Mouse (Mus musculus): ENCODE data around the gene Cln5.
A peak's percentile ranks its signal among the peaks of the same experiment; 100 is the strongest.

The Cln5 gene

DNA sequence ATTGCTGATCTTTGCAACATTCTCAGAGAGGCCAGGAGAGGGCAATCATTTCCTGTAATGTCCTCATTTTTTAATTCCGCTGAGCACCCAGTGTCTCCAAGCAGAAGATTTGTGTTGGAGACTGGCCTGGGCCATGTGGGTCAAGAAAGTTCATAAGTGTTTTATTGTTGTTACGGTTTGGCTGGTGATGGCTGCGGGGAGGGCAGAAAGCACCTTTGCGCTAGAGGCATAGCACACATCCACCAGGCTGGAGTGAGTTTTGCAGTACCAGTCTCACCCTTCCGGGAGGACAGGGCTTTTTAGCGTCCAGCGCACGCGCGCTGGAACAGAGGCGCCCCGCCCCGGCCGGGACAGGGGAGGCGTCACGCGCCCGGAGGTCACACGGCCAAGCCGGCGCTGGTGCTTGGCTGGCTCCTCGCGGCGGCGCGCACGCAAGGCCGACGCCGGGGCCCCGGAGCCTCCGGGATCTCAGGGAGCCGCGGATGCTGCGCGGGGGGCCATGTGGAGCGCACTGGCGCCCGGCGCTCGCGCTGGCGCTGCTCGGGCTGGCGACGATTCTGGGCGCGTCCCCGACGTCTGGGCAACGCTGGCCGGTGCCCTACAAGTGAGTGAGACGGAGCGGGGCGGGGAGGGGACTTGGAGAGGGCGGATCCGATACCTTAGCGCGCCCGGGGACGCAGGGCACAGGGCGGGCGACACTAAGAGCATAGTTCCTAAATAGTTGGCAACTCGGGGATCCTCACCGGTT lies at the start of gene Cln5:
TSS of gene Cln5 (plus strand) at position 353 of the 748 bp plus-strand sequence.
- peak; percentile 93 for DNase-seq (ENCODE audit: low read depth)

DNA sequence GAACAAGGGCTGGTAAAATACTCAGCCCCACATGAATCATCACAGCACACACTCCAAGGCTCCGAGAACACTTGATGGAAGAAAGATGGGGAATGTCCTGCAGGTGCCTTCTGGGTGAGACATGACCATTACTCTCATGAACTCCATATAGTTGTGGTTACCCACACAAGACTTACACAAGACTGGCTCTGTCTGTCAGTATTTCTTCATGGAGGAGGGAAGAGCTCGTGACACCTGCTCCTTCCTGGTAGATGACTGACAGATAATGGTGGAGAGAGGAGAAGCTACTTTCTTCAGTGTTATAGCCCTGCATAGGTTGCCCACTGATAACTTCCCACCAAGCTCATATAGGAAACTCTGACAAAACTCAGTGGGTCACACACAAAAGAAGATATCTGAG lies 40.8 kb upstream of the Cln5 start:
- DNase-seq (ENCODE audit: low read depth): no peak

DNA sequence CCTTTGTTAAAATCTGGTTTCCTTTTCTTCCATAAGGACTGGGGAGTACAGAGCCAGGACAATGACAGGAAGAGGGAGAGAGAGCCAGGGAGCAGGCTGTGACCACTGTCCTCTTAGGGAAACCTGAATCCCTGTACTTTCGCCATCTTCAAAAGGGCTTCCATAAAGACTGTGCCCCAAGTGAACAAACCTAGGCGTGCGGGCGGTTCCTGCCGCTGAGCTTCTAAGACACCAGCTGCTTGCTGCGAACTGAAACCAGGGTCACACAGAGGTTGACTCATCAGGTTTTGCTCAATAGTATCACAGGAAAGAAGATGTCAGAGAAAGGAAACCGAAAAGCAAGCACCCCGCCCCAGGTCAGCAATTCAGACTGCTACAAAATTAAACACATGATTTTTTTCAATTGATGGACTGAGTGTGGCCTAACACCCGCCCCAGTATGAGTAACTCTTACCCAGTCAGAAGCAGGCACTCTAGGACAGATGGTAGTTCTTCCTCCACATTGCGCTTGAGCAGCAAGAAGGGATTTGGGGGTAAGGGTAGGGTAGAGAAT lies 36.7 kb upstream of the Cln5 start:
- DNase-seq (ENCODE audit: low read depth): no peak

DNA sequence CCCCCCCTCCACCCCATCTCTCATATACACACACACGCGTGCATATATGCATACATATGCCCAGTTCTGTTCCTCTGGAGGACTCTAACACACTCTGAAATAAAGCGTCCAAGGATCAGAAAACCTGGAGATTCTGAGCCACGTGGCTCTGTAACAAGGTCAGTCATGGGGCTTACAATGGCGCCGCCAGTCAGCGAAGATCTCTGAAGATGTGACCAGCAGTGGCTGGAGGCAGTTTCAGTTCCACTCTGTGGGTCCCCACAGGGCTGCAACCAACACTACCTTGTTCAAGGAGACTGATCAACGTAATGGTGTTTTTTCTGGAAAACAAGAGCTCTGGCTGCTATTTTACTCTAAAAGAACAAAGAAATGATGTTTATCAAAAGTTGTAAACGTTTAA lies 35.9 kb upstream of the Cln5 start:
- DNase-seq (ENCODE audit: low read depth): no peak

DNA sequence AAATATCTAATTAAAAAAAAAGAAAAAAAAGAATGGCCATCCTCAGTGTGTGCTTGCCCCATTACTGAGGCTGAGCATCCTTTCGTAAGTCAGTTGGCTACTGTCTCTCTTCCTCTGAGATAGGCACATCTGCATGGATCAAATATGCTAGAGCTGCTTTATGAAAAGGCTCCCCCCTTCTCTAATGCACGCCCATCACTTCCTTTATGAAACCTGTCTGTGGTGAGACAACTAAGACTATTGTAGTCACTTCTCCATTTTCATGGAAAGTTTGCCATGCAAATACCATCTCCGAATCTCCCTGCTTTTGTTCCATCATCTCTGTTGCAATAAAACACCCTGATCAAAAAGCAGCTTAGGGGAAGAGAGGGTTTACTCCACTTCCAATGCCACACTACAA lies 33.0 kb upstream of the Cln5 start:
- DNase-seq (ENCODE audit: low read depth): no peak

DNA sequence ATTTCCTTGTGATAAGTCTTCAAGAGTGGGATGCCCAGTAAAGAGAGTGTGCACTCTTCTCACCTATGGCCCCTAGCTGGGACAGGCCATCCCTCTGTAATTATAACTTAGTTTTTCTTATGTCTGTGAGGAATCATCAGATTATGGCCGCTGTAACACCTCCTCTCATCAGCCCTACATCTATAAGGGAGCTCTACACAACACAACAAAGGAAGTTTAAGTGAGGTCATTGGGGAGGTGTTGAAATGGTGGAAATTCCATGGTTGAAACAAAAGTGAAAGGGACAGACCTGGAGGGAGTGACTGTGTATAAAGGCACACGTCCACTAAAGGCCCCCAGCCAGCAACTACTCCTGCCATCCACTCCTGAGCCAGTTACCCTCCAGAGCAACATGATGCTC lies 23.3 kb upstream of the Cln5 start, which contains the start of gene Acod1:
TSS of gene Acod1 (plus strand) at position 301 of the 400 bp plus-strand sequence.
- DNase-seq (ENCODE audit: low read depth): no peak

DNA sequence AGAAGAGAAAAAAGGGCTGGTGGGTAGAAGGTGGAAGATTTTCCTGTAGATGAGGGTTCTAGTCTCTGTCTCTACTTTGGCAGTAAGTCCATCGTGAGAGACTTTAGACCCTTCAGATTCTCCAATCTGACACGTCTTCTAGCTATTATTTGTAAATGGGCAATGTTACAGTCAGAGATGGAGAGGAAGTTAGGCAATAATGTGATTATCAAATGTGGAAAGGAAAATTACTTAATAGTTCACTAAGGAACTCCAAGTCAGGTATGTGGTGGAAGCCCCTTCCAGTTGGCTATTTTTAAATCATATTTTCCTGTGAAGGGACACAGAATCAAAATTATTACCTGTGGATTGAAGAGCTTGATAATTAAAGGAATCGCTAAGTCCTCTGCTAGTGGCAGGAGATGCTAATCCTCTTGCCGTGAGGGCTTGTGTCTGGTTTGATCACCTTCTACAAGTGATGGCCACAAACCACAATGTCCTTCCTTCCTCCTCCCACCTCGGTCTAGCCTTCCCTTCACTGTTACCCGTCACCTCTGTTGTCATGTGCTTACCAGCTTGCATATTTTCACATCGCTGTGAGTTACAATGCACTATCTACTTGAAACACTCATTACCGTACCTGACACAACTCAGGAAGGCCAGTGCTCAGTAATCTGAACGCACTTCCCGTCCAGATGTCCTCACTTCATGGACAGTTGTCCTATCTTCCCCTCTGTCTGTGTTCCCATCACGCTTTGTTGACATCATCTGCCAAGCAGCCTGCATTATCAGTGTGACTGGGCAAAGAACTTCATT lies 21.5 kb upstream of the Cln5 start:
- DNase-seq (ENCODE audit: low read depth): no peak

DNA sequence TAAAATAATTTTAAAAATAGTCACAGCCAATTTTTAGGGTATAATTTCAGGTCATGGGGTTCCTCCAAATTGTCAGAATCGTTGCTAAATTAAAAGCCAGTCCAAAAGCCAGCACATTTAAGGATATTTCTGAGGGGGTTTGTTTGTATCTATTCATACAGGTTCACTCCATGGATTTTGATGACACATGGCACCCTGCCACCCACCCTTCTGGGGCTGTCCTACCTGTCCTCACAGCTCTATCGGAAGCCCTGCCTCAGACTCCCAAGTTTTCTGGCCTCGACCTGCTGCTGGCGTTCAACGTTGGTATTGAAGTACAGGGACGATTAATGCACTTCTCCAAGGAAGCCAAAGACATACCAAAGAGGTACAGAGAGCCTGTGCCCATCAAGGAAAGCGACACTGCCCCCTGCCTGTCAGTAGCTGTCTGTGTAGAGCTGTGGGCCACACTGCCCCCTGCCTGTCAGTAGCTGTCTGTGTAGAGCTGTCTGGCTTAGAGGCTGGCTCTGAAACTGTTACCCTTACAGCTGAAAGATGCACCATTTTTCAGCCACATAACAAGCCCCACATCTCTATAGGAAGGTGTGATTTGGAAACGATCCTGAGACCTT lies 18.8 kb upstream of the Cln5 start:
- no peak for DNase-seq (ENCODE audit: low read depth)

DNA sequence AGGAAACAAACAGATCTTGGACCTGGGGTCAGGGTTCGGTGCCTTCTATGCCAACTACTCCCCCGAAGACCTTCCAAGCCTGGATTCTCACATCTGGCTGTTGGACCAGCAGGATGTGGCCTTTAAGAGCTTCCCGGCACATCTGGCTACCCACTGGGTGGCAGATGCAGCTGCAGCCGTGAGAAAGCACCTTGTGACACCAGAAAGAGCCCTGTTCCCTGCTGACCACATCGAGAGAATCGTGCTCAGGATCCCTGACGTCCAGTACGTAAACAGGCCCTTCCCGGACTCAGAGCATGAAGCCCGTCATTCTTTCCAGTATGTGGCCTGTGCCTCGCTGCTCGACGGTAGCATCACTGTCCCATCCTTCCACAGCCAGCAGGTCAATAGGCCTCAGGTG lies 15.3 kb upstream of the Cln5 start:
- no peak for DNase-seq (ENCODE audit: low read depth)

DNA sequence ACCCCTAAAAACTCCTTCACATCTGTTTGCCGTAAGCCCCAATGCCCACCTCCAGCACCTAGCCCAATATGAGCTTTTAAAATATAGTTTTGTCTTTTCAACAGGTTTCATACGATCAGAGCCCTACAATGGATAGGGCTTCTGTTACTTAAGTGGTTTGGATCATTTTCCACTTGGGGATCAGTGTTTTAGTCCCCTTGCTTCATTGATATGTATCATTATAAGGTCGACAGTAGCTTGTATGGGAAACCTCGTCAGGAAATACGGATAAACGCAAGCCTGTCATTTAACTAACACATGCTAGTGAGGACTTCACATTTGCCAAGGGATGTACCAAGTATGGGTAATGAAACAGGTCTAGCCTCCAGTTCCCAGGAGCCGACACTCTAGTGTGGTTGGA lies 13.4 kb upstream of the Cln5 start:
- no peak for DNase-seq (ENCODE audit: low read depth)

DNA sequence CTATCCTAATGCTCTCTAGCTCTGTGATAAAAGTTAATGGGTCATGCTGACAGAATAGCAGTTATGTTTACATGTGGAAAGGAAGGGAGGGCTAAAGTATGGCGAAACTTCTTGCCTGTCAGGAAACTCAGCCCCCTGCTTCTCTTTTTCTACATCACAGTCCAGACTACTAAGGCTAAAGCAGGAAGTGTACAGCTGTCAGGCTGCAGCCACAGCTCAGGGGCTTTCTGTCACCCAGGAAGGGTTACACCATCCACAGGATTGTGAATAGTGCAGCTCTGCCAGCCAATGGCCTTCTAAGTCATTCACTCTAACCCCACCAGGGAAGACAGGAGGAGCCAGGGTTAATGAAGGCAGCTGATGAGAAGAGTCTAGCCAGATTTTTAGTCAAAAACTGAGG lies 11.0 kb upstream of the Cln5 start:
- DNase-seq (ENCODE audit: low read depth): no peak

DNA sequence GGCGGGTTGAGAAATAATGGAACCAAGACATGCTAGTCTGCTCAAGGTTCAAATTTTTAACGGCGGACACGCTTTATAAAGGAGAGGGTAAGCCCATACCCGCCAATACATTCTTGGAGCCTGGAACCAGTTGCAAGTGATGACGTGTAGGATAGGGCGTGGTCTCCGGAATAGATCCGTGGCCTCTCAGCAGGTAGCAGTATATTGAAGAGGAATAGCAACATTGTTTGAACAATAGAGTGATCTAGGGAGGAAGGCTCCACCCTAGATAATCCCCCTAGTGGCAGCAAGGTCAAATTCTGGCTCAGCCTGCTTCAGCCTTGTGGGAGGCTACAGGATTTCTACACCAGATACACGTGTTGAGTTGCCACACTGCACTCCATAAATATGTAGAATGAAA lies 10.5 kb upstream of the Cln5 start:
- DNase-seq (ENCODE audit: low read depth): no peak

DNA sequence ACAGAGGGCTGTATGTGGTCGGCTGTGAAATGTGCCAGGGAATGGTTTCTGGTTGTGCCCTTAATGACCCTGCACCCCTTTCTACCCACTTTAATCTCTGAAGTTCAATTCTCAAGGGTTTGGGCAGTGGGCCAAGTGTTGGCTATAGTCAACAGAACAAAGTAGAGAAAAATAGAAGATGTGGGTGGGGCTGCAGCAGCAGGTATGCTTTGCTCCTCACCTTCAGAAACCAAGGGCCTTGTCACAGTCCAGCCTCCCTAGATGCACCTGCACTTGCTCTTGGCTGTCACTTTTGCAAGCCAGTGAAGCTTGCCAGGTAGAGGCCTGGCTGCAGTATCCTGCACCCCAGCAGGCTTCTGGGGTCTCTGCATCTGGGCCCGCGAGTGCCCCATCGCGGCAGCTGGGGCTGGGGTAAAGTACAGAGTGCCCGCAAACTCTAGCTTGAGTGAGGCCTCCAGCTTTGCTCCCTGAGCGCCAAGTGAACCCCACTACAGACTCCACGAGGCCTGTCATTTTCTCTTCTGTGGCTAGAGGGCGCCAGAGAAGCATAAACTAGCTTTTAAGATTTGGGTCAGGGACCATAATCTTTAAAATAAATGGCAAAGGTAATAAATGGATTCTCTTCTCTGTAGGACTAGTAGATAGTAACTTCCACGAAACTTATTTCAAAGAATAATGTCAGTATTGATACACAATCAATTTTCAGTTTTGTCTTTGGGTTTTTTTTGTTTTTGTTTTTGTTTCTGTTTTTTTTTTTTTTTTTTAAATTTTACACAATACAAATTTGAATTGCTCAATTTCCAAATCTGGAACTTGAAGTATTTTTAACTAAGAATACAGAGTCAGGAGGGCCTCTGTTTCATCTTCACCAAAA lies 4.5 kb upstream of the Cln5 start:
- no peak for DNase-seq (ENCODE audit: low read depth)

DNA sequence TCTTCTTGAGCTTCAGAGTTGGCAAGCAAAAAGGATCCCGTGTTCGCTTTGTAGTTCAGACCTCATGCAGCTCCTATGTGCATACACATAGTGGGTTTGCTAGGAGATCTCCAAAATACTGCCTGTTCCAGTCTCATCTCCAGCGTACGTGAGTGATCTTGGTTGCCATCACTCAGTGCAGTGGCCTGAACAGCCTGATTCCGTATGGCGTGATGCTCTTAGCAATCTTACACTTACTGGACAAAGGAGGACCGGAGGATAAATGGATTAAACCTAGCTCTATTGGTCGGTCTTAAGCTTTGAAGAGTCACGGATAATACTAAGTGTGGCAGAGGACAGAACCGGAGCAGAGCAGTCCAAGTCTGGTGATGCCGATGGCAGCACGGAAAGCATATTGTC lies 552 bp upstream of the Cln5 start:
- no peak for DNase-seq (ENCODE audit: low read depth)

DNA sequence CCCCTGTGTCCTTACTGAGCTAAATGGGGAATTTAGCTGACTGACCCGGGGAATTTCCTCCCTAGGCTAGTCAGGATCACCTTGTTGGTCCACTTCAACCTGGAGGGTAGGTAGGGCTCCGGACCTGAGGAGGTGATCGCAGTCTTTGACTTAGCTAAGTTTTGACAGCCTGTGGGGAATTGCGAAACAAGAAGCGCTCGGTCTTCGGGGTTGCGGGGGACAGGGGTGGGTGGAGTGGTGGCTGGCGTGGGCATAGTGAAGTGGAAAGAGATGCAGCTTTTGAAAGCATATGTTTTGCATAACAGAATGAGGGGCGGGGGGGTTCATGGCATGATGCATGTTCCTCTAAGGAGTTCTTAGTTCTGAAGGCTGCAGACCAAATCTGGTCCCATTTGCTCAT lies 774 bp downstream of the Cln5 start:
- no peak for DNase-seq (ENCODE audit: low read depth)

DNA sequence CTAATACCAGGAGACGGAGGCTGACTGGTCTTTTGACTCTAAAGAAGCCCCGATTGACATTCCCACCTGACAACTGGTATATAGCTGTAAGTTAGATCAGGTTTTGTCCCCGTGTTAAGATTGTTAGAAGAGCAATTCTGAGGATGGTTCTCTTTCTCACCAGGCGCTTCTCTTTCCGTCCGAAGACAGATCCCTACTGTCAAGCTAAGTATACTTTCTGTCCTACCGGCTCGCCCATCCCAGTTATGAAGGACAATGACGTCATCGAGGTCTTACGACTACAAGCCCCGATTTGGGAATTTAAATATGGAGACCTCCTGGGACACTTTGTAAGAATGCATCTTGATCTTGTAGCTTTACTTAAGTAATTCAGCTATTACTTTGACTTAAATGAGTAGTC lies 1.5 kb downstream of the Cln5 start:
- no peak for DNase-seq (ENCODE audit: low read depth)

DNA sequence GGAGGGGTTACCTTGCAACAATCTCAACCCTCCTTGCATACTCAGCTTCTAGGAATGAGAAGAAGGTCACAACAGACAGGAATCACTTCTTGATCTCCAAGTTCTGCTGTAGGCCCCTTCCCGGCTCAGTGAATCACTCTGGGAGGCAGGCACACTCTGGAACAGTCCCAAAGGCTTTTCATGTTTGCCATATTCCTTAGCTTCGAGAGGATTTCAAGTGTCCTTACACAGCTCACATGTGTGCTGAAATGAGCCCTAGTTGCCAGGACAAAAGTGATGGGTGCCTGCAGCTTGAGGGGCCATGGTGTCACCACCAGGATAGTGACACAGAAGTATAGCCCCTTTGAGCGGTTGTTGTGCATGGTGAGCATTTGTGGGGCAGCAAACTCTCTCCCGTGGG lies 2.7 kb downstream of the Cln5 start:
- no peak for DNase-seq (ENCODE audit: low read depth)

DNA sequence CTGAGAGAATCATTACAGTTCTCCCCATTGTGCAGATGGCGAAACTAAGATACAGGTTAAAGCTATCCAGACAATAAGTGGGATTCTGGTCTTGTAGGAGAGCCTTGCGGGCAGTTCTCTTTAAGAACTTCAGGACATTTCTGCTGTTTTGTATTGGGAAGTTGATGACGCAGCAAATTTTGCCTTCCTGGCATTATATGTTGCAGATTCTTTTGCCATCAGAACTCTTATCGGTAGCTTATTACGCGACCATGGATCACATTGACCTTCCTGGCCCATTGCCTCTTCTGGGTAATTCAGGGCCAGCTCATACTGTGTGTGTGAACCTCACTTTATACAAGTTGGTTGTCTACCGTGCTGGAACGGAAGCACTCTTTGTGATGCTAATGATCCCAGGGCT lies 3.8 kb downstream of the Cln5 start:
- DNase-seq (ENCODE audit: low read depth): no peak

DNA sequence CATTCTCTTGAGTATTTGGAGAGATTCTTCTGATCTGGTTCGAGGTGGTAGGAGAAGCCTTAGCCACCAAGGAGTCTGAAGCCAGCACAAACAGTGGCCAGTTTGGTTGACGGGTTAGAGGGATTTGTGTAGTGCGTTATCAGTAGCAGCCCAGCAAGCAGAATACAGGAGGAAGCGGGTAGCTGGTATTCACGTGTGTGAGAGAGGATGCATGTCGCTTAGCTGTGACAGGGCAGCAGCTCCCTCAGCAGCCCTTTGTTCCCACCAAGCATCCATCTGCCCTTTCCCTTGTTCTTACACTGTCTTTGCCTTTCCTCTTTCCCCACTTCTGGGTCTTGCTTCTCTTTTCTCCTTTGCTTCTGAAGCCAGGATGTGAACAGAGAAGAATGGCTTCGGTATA lies 5.2 kb downstream of the Cln5 start:
- no peak for DNase-seq (ENCODE audit: low read depth)

DNA sequence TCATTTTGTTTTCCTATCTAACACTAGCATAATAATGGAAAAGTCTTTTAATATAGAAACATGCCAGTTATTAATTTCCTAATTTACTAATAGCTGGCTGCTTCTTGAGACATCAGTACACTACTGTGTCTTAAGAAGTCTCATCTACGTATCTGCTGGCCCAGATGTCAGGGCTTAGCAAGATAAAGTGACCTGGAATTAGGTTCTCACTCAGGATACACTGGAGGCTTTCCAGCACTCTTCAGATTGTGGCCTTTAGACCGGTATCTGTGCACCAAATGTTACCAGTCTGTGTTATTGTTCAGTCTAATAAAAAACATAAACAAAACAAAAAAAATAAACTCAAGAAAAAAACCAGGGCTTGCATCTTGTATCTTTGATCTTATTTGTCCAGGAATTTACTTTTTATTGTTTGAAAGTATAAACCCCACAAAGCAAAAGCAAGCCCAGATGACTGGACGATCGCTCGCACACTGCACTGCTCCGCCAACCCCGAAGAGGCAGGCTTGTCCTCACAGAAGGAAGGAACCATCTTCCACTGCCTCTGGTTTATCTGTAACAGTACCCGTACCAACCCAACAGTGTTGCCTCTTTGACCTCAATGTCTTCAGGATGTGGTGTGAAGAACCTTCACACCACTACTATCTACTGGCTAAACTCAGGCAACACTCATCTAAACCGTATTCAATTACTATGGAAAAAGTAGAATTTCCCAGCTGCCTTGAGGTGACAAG lies 7.4 kb downstream of the Cln5 start:
- no peak for DNase-seq (ENCODE audit: low read depth)
